Mouse (Mus musculus): ENCODE results near the gene Zfp790. TPM values are rescaled to one million over a fixed set of nuclear protein-coding genes. Genes with fewer than 3 reads are reported as not detected.
"Not testable (repeated sequence)": the region's sequence is repeated elsewhere in the genome, so short reads cannot be mapped to it uniquely, and the experiment has no call there.

Zfp790 gene
- polyA plus RNA-seq, 1 experiment: not detected

- Histone ChIP-seq H3K4me3 (ENCODE audit: insufficient read depth, low read depth, low read length) (no peak overlapping the region), H3K27ac (ENCODE audit: insufficient read depth, low read depth, low read length) (no peak overlapping the region), H3K4me1 (ENCODE audit: control insufficient read depth, insufficient read depth, low read length) (no peaks in the 10 kb centered on the region)
- WGBS: 89% methylated on average over 7 of the region's 7 CpGs
- TF ChIP-seq CTCF (IDR thresholded peaks at IDR 0.05; ENCODE audit: insufficient read depth, low read depth, low read length) (no peak), POLR2A (IDR thresholded peaks at IDR 0.05; ENCODE audit: insufficient read depth, low read depth, low read length) (no peak)
Observed at GRCm38 (mm10) chr7:29861660-29862059, 45.7 kb downstream of the Zfp790 start.

DNA sequence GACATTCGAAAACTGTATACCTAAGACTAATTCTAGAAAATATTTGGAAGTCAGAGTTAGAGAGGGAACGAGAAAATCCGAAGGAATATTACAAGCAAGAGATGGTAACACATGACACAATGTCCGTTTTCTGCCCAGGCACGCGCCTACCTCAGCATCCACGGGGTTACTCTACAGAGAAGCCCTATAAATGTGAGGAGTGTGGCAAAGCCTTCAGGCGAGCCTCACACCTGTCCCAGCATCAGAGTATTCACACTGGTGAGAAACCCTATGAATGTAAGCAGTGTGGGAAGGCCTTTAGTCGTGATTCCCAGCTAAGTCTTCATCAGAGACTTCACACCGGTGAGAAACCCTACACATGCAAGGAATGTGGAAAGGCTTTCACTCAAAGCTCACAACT, 58.3 kb downstream of the Zfp790 start:
- Histone ChIP-seq H3K4me1 (ENCODE audit: control insufficient read depth, insufficient read depth, low read length) (no peaks in the 10 kb centered on the region), H3K4me3 (ENCODE audit: insufficient read depth, low read depth, low read length) (no peak overlapping the region), H3K27ac (ENCODE audit: insufficient read depth, low read depth, low read length) (no peak overlapping the region)
- 96% methylated on average over 10 of the region's 10 CpGs for WGBS
- no peak for TF ChIP-seq CTCF (IDR thresholded peaks at IDR 0.05; ENCODE audit: insufficient read depth, low read depth, low read length)
- TF ChIP-seq POLR2A (IDR thresholded peaks at IDR 0.05; ENCODE audit: insufficient read depth, low read depth, low read length): no peak

- H3K4me1 ChIP-seq (ENCODE audit: control insufficient read depth, insufficient read depth, low read length); H3K4me3 ChIP-seq (ENCODE audit: insufficient read depth, low read depth, low read length); H3K27ac ChIP-seq (ENCODE audit: insufficient read depth, low read depth, low read length): not testable (repeated sequence)
- 96% methylated on average over 9 of the region's 9 CpGs for WGBS
Observed at GRCm38 (mm10) chr7:29877561-29877960, 61.6 kb downstream of the Zfp790 start.

- H3K27ac ChIP-seq (ENCODE audit: insufficient read depth, low read depth, low read length): no peak overlapping the region
- no peaks in the 10 kb centered on the region for H3K4me1 ChIP-seq (ENCODE audit: control insufficient read depth, insufficient read depth, low read length)
- TF ChIP-seq POLR2A (IDR thresholded peaks at IDR 0.05; ENCODE audit: insufficient read depth, low read depth, low read length) (no peak), CTCF (IDR thresholded peaks at IDR 0.05; ENCODE audit: insufficient read depth, low read depth, low read length) (no peak)
- 52% methylated on average over 7 of the region's 7 CpGs for WGBS
- no peak overlapping the region for H3K4me3 ChIP-seq (ENCODE audit: insufficient read depth, low read depth, low read length)
Observed at GRCm38 (mm10) chr7:29880056-29880455, 64.1 kb downstream of the Zfp790 start.

Other genes with a start within 250 kb of the Zfp790 start
- gene Catsperg2, start 89.1 kb upstream of the Zfp790 start, polyA plus RNA-seq (2012; ENCODE audit: insufficient read depth, insufficient read length, low replicate concordance, missing spikeins): not detected in 2 replicates
- not detected in 2 replicates for gene Zfp84, start 47.6 kb upstream of the Zfp790 start, polyA plus RNA-seq (2012; ENCODE audit: insufficient read depth, insufficient read length, low replicate concordance, missing spikeins)
- gene Zfp30, start 32.1 kb upstream of the Zfp790 start, polyA plus RNA-seq (2012; ENCODE audit: insufficient read depth, insufficient read length, low replicate concordance, missing spikeins): not detected in 2 replicates
- not detected in 2 replicates for gene Zfp940, start 37.6 kb downstream of the Zfp790 start, polyA plus RNA-seq (2012; ENCODE audit: insufficient read depth, insufficient read length, low replicate concordance, missing spikeins)
- not detected in 2 replicates for gene Zfp420, start 43.9 kb downstream of the Zfp790 start, polyA plus RNA-seq (2012; ENCODE audit: insufficient read depth, insufficient read length, low replicate concordance, missing spikeins)
- not detected in 2 replicates for gene Zfp27, start 90.5 kb downstream of the Zfp790 start, polyA plus RNA-seq (2012; ENCODE audit: insufficient read depth, insufficient read length, low replicate concordance, missing spikeins)
- gene Zfp383, start 92.1 kb downstream of the Zfp790 start, polyA plus RNA-seq (2012; ENCODE audit: insufficient read depth, insufficient read length, low replicate concordance, missing spikeins): not detected in 2 replicates
- gene Zfp74, start 138.0 kb downstream of the Zfp790 start, polyA plus RNA-seq (2012; ENCODE audit: insufficient read depth, insufficient read length, low replicate concordance, missing spikeins): not detected in 2 replicates
- gene Zfp568, start 167.8 kb downstream of the Zfp790 start, polyA plus RNA-seq (2012; ENCODE audit: insufficient read depth, insufficient read length, low replicate concordance, missing spikeins): not detected in 2 replicates
- not detected in 2 replicates for gene Zfp14, start 235.3 kb downstream of the Zfp790 start, polyA plus RNA-seq (2012; ENCODE audit: insufficient read depth, insufficient read length, low replicate concordance, missing spikeins)

All from olfactory bulb, adult 2 months (tissue).